Mouse (Mus musculus) heart, embryonic 15.5 days (tissue): ENCODE data around the gene Plau. TPM values are rescaled to one million over a fixed set of nuclear protein-coding genes. Genes with fewer than 3 reads are reported as not detected.

ENCODE experiments used
- ATAC-seq: fragments of 200-750 bp; cut with Nextera tagmentation; replicated peaks from 2 replicates; pipeline ENCODE4 v1.8.0; 2017; ENCODE audit warnings: low read depth, moderate TSS enrichment; ENCODE audit not compliant: insufficient number of reproducible peaks, insufficient read depth, low FRiP score
- H3K27ac ChIP-seq: fragments of 300-500 bp; sonication (generic); 2 replicates; pipeline ENCODE4 v1.5.1; 2015; ENCODE audit warnings: mild to moderate bottlenecking, inconsistent platforms
- H3K27me3 ChIP-seq: fragments of 300-500 bp; sonication (generic); 2 replicates; pipeline ENCODE4 v1.6.1; 2015; ENCODE audit warnings: inconsistent platforms
- H3K36me3 ChIP-seq: fragments of 300-500 bp; sonication (generic); 2 replicates; pipeline ENCODE4 v1.6.1; 2015; ENCODE audit warnings: mild to moderate bottlenecking, inconsistent platforms
- H3K4me1 ChIP-seq: fragments of 300-500 bp; sonication (generic); replicated peaks from 2 replicates; pipeline ENCODE4 v1.6.1; 2015; ENCODE audit warnings: inconsistent platforms
- H3K4me2 ChIP-seq: fragments of 300-500 bp; sonication (generic); 2 replicates; pipeline ENCODE4 v1.6.1; 2015; ENCODE audit warnings: inconsistent platforms, mild to moderate bottlenecking, moderate library complexity
- H3K4me3 ChIP-seq: fragments of 300-500 bp; sonication (generic); 2 replicates; pipeline ENCODE4 v1.5.1; 2015; ENCODE audit warnings: mild to moderate bottlenecking, inconsistent platforms
- H3K9ac ChIP-seq: fragments of 300-500 bp; sonication (generic); 2 replicates; pipeline ENCODE4 v1.6.1; 2015; ENCODE audit warnings: mild to moderate bottlenecking, inconsistent platforms
- H3K9me3 ChIP-seq: fragments of 300-500 bp; sonication (generic); replicated peaks from 2 replicates; pipeline ENCODE4 v1.6.1; 2016; ENCODE audit warnings: inconsistent platforms
- WGBS: fragments of 180-500 bp; shearing (Covaris S2); methylation state at CpG from one replicate; pipeline ENCODE4 v1.1.7; 2015; ENCODE audit warnings: mixed read lengths; 5-methylcytosine and 5-hydroxymethylcytosine counted together
- polyA plus RNA-seq: library from polyadenylated mRNA; unstranded; fragments of >200 nt; fragmentation: Nextera tagmentation; extraction: Ambion mirVana; gene quantifications from 2 replicates; pipeline ENCODE4 v1.2.1, GENCODE M21; 2015

The Plau gene
- polyA plus RNA-seq, 1 experiment from 2014 or later: 1.4 TPM

- peaks cover 12% of the 10 kb centered on the region for H3K4me1 ChIP-seq
- H3K9ac ChIP-seq: no peak overlapping the region
- peak overlapping the region; percentile 38 for H3K4me2 ChIP-seq
- H3K36me3 ChIP-seq: no peaks in the 10 kb centered on the region
- no peaks in the 10 kb centered on the region for H3K27me3 ChIP-seq
- H3K27ac ChIP-seq: no peak overlapping the region
- no peak overlapping the region for H3K4me3 ChIP-seq
- WGBS: 1% methylated on average over 8 of the region's 8 CpGs
- ATAC-seq: 0 out of 2 replicates have a peak, but pooled peaks have one; percentile 22
- no peaks in the 10 kb centered on the region for H3K9me3 ChIP-seq
Measured at GRCm38 (mm10) chr14:20873307-20873706, 36.8 kb downstream of the Plau start.

- H3K4me3 ChIP-seq: no peak overlapping the region
- no peaks in the 10 kb centered on the region for H3K27me3 ChIP-seq
- peak overlapping the region; percentile 38 for H3K4me2 ChIP-seq
- H3K4me1 ChIP-seq: peaks cover 12% of the 10 kb centered on the region
- H3K9ac ChIP-seq: no peak overlapping the region; the same call in 1 of the 2 replicates
- no peaks in the 10 kb centered on the region for H3K36me3 ChIP-seq
- ATAC-seq: no peak
- H3K9me3 ChIP-seq: no peaks in the 10 kb centered on the region
- 0 out of 2 replicates have a peak overlapping the region, but pooled peaks have one; percentile 9 for H3K27ac ChIP-seq
- 15% methylated on average over 6 of the region's 6 CpGs for WGBS
Measured at GRCm38 (mm10) chr14:20873931-20874330, 37.5 kb downstream of the Plau start.

GRCm38 (mm10) chr14:20884691-20885090, 48.2 kb downstream of the Plau start:
- no peak for ATAC-seq
- H3K9ac ChIP-seq: no peak overlapping the region

GRCm38 (mm10) chr14:20885091-20885888, 48.8 kb downstream of the Plau start:
- Histone ChIP-seq H3K4me2 (peak overlapping the region; percentile 40; the same call in 1 of the 2 replicates), H3K27me3 (no peaks in the 10 kb centered on the region), H3K9me3 (no peaks in the 10 kb centered on the region), H3K27ac (peak overlapping the region; percentile 68), H3K4me3 (no peak overlapping the region), H3K4me1 (peaks cover 21% of the 10 kb centered on the region), H3K36me3 (no peaks in the 10 kb centered on the region), H3K9ac (no peak overlapping the region)
- 22% methylated on average over 10 of the region's 10 CpGs for WGBS
- 0 out of 2 replicates have a peak, but pooled peaks have one; percentile 55 for ATAC-seq

More at GRCm38 (mm10) chr14:20884691-20885090, 48.2 kb downstream of the Plau start:
- Histone ChIP-seq H3K27ac (peak overlapping the region; percentile 68), H3K9me3 (no peaks in the 10 kb centered on the region), H3K4me2 (no peak overlapping the region), H3K27me3 (no peaks in the 10 kb centered on the region), H3K4me1 (peaks cover 21% of the 10 kb centered on the region), H3K36me3 (no peaks in the 10 kb centered on the region), H3K4me3 (no peak overlapping the region)
- WGBS: 78% methylated on average over 5 of the region's 5 CpGs

GRCm38 (mm10) chr14:20886266-20886665, 49.8 kb downstream of the Plau start:
- Histone ChIP-seq H3K36me3 (no peaks in the 10 kb centered on the region), H3K27me3 (no peaks in the 10 kb centered on the region), H3K4me2 (no peak overlapping the region), H3K27ac (no peak overlapping the region; the same call in 1 of the 2 replicates), H3K4me3 (no peak overlapping the region), H3K4me1 (peaks cover 18% of the 10 kb centered on the region), H3K9me3 (no peaks in the 10 kb centered on the region), H3K9ac (no peak overlapping the region)
- WGBS: 47% methylated on average over 4 of the region's 4 CpGs
- no peak for ATAC-seq

GRCm38 (mm10) chr14:20887541-20888085, 51.2 kb downstream of the Plau start:
- Histone ChIP-seq H3K4me3 (no peak overlapping the region), H3K4me2 (no peak overlapping the region), H3K9me3 (no peaks in the 10 kb centered on the region), H3K4me1 (peaks cover 28% of the 10 kb centered on the region), H3K9ac (no peak overlapping the region), H3K27me3 (no peaks in the 10 kb centered on the region), H3K36me3 (no peaks in the 10 kb centered on the region), H3K27ac (no peak overlapping the region)
- ATAC-seq: no peak
- 85% methylated on average over 7 of the region's 7 CpGs for WGBS

- Histone ChIP-seq H3K9me3 (no peaks in the 10 kb centered on the region), H3K4me3 (no peak overlapping the region), H3K4me2 (peak overlapping the region; percentile 17), H3K9ac (no peak overlapping the region), H3K27me3 (no peaks in the 10 kb centered on the region), H3K27ac (peak overlapping the region; percentile 62), H3K36me3 (no peaks in the 10 kb centered on the region), H3K4me1 (peaks cover 18% of the 10 kb centered on the region)
- ATAC-seq: peak; percentile 80
- WGBS: 37% methylated on average over 9 of the region's 9 CpGs
Measured at GRCm38 (mm10) chr14:20891941-20892402, 55.5 kb downstream of the Plau start.

Other genes starting within 250 kb of the Plau start
- gene Usp54, start 195.6 kb upstream of the Plau start, polyA plus RNA-seq: 4.0 and 4.8 TPM in 2 replicates
- 10.2 and 11.6 TPM in 2 replicates for gene Myoz1, start 180.1 kb upstream of the Plau start, polyA plus RNA-seq
- gene Synpo2l, start 168.3 kb upstream of the Plau start, polyA plus RNA-seq: 167 and 174 TPM in 2 replicates
- 57.3 and 82.4 TPM in 2 replicates for gene Sec24c, start 162.4 kb upstream of the Plau start, polyA plus RNA-seq
- 19.0 and 23.9 TPM in 2 replicates for gene Fut11, start 141.7 kb upstream of the Plau start, polyA plus RNA-seq
- gene Chchd1, start 133.7 kb upstream of the Plau start, polyA plus RNA-seq: 159 and 218 TPM in 2 replicates
- gene Zswim8, start 129.1 kb upstream of the Plau start, polyA plus RNA-seq: 18.2 and 24.7 TPM in 2 replicates
- gene Ndst2, start 102.1 kb upstream of the Plau start, polyA plus RNA-seq: 13.8 and 17.8 TPM in 2 replicates
- 75.7 and 76.8 TPM in 2 replicates for gene Camk2g, start 42.6 kb upstream of the Plau start, polyA plus RNA-seq
- 82.2 and 89.1 TPM in 2 replicates for gene Vcl, start 92.7 kb downstream of the Plau start, polyA plus RNA-seq
- gene Ap3m1, start 215.8 kb downstream of the Plau start, polyA plus RNA-seq: 53.7 and 54.1 TPM in 2 replicates
- gene Adk, start 215.9 kb downstream of the Plau start, polyA plus RNA-seq: 184 and 223 TPM in 2 replicates